Mouse (Mus musculus): ENCODE results near the gene Nrxn3.

Gene Nrxn3

GRCm38 (mm10) chr12:89812550-89813207 lies 1090.0 kb downstream of the Nrxn3 start:
- DNase-seq (ENCODE audit: low read depth, low spot score) = no peak

GRCm38 (mm10) chr12:89813294-89813693 lies 1090.6 kb downstream of the Nrxn3 start:
- DNase-seq (ENCODE audit: low read depth, low spot score) = no peak

- no peak for DNase-seq (ENCODE audit: low read depth, low spot score)
Measured at GRCm38 (mm10) chr12:89813718-89814117, 1091.0 kb downstream of the Nrxn3 start.

- DNase-seq (ENCODE audit: low read depth, low spot score) = no peak
Measured at GRCm38 (mm10) chr12:89814536-89814935, 1091.9 kb downstream of the Nrxn3 start.

- no peak for DNase-seq (ENCODE audit: low read depth, low spot score)
Measured at GRCm38 (mm10) chr12:89817072-89817773, 1094.5 kb downstream of the Nrxn3 start.

GRCm38 (mm10) chr12:89818200-89818599 lies 1095.5 kb downstream of the Nrxn3 start:
- no peak for DNase-seq (ENCODE audit: low read depth, low spot score)

- no peak for DNase-seq (ENCODE audit: low read depth, low spot score)
Measured at GRCm38 (mm10) chr12:89822141-89822540, 1099.5 kb downstream of the Nrxn3 start.

GRCm38 (mm10) chr12:89829927-89830326 lies 1107.3 kb downstream of the Nrxn3 start:
- DNase-seq (ENCODE audit: low read depth, low spot score) = no peak

GRCm38 (mm10) chr12:89830350-89830749 lies 1107.7 kb downstream of the Nrxn3 start:
- no peak for DNase-seq (ENCODE audit: low read depth, low spot score)

- no peak for DNase-seq (ENCODE audit: low read depth, low spot score)
Measured at GRCm38 (mm10) chr12:89831300-89831699, 1108.6 kb downstream of the Nrxn3 start.

- no peak for DNase-seq (ENCODE audit: low read depth, low spot score)
Measured at GRCm38 (mm10) chr12:89836271-89836670, 1113.6 kb downstream of the Nrxn3 start.

GRCm38 (mm10) chr12:89842861-89843260 lies 1120.2 kb downstream of the Nrxn3 start:
- no peak for DNase-seq (ENCODE audit: low read depth, low spot score)

GRCm38 (mm10) chr12:89848116-89848515 lies 1125.4 kb downstream of the Nrxn3 start:
- DNase-seq (ENCODE audit: low read depth, low spot score) = no peak

GRCm38 (mm10) chr12:89854355-89854754 lies 1131.7 kb downstream of the Nrxn3 start:
- no peak for DNase-seq (ENCODE audit: low read depth, low spot score)

- no peak for DNase-seq (ENCODE audit: low read depth, low spot score)
Measured at GRCm38 (mm10) chr12:89867124-89867523, 1144.4 kb downstream of the Nrxn3 start.

GRCm38 (mm10) chr12:89882617-89883370 lies 1160.1 kb downstream of the Nrxn3 start:
- DNase-seq (ENCODE audit: low read depth, low spot score) = no peak

GRCm38 (mm10) chr12:89884576-89884975 lies 1161.9 kb downstream of the Nrxn3 start:
- DNase-seq (ENCODE audit: low read depth, low spot score) = no peak

GRCm38 (mm10) chr12:89888647-89889046 lies 1166.0 kb downstream of the Nrxn3 start:
- no peak for DNase-seq (ENCODE audit: low read depth, low spot score)

GRCm38 (mm10) chr12:89896901-89897300 lies 1174.2 kb downstream of the Nrxn3 start:
- no peak for DNase-seq (ENCODE audit: low read depth, low spot score)

GRCm38 (mm10) chr12:89909578-89909977 lies 1186.9 kb downstream of the Nrxn3 start:
- no peak for DNase-seq (ENCODE audit: low read depth, low spot score)

GRCm38 (mm10) chr12:89918138-89918829 lies 1195.6 kb downstream of the Nrxn3 start:
- no peak for DNase-seq (ENCODE audit: low read depth, low spot score)

- no peak for DNase-seq (ENCODE audit: low read depth, low spot score)
Measured at GRCm38 (mm10) chr12:89932338-89932737, 1209.7 kb downstream of the Nrxn3 start.

Measured in CD4-positive helper T cell, adult 2 months (primary cell).